In the genomic region with DNA sequence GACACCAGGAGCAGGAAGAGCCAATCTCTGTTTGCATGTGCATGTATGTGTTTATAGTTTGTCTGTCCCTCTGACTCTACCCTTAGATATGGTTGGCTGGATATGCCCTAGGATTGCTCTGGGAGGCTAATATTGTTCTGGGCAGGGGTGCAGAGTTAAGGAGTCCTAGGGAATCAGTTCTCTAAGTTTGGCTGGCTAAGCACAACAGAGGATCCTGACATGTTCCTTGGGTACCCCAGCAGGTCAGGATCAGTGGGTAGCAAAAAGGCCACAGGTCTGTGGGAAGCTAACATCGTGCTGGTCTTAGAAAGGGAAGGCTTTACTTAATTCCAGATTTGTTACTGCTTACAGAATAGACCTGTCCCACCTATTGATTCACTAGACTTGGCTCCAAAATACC, we compare ENCODE assay signal across 15 mouse cellular contexts. TPM values are rescaled to one million over a fixed set of nuclear protein-coding genes. Genes with fewer than 3 reads are reported as not detected.
DNase-seq lines count a peak whose midpoint lies in the region; ATAC-seq and TF ChIP-seq lines count a peak whose summit lies in the region.
"Had no signal": no experiment of that assay in that cellular context is flagged by ENCODE, and none has a peak within 500 bp of the region (broad histone marks: within the 10 kb centered on the region; RNA-seq: fewer than 3 reads in every experiment).

No protein-coding gene starts in this region.

- TF ChIP-seq POLR2A in CH12.LX (IDR thresholded peaks at IDR 0.05; ENCODE audit: low read depth, low read length) = no peak

- peak overlapping the region; percentile 9; the same call in 1 of the 2 replicates for H3K9ac ChIP-seq in forebrain, embryonic 12.5 days
- no peak overlapping the region for H3K9ac ChIP-seq in heart, postnatal 0 days (replicated peaks; ENCODE audit: low read depth, low read length)
- H3K9ac ChIP-seq in CH12.LX (ENCODE audit: insufficient read depth, low read depth) = 0 out of 2 replicates have a peak overlapping the region, but pooled peaks have one; percentile 86
- H3K9ac ChIP-seq in intestine, postnatal 0 days (ENCODE audit: low read depth, low read length) = 0 out of 2 replicates have a peak overlapping the region, but pooled peaks have one; percentile 27
- H3K9ac ChIP-seq in midbrain, embryonic 15.5 days = no peak overlapping the region
- H3K9ac ChIP-seq: embryonic facial prominence, embryonic 15.5 days had no signal

- H3K27ac ChIP-seq in forebrain, embryonic 12.5 days = no peak overlapping the region
- H3K27ac ChIP-seq in forebrain, embryonic 10.5 days = no peak overlapping the region
- 0 out of 2 replicates have a peak overlapping the region, but pooled peaks have one; percentile 26 for H3K27ac ChIP-seq in heart, postnatal 0 days (ENCODE audit: low read depth)
- H3K27ac ChIP-seq in CH12.LX (ENCODE audit: insufficient read depth, low read depth) = no peak overlapping the region
- no peak overlapping the region for H3K27ac ChIP-seq in intestine, postnatal 0 days (ENCODE audit: low read depth, low read length)
- no peak overlapping the region for H3K27ac ChIP-seq in midbrain, embryonic 15.5 days
- H3K27ac ChIP-seq: embryonic facial prominence, embryonic 15.5 days; lung, embryonic 15.5 days had no signal

- no peak for DNase-seq in forebrain, embryonic 10.5 days (ENCODE audit: extremely low spot score, low spot score)
- no peak for DNase-seq in heart, postnatal 0 days (ENCODE audit: low spot score)
- DNase-seq in heart, postnatal 25 days (ENCODE audit: low spot score) = no peak
- DNase-seq in CH12.LX (ENCODE audit: extremely low read depth) = no peak
- DNase-seq in embryo, embryonic 10.5 days (ENCODE audit: low spot score) = no peak
- DNase-seq: B cell, adult 2 months; right cerebral cortex, postnatal 14 days; thymus, adult 2 months had no signal

- intact Hi-C loops in heart, postnatal 25 days (cut with DNase I) = loop anchor here (2.0 to 5.0 kb wide), 2 partner anchors 59 to 167 kb away; partner anchors contain the start of gene Dnajc5

- dilution Hi-C loops in CH12.LX (cut with MboI; ENCODE audit: extremely low pct_ligation_motif_present, extremely low pct_unique_long_range_greater_than_20kb, low sequenced_read_pairs) = no loop called here

- in situ Hi-C loops in CH12.LX (cut with MboI; ENCODE audit: low pct_ligation_motif_present, low pct_unique_long_range_greater_than_20kb, low sequenced_read_pairs) = loop anchor here (5.0 kb wide), 1 partner anchor 187 kb away; no protein-coding TSS in a partner anchor

- no peaks in the 10 kb centered on the region for H3K9me3 ChIP-seq in forebrain, embryonic 12.5 days
- no peaks in the 10 kb centered on the region for H3K9me3 ChIP-seq in forebrain, embryonic 10.5 days
- H3K9me3 ChIP-seq in heart, postnatal 0 days (replicated peaks; ENCODE audit: control insufficient read depth, low read length) = no peaks in the 10 kb centered on the region
- H3K9me3 ChIP-seq in CH12.LX (replicated peaks; ENCODE audit: low read length) = no peaks in the 10 kb centered on the region
- no peaks in the 10 kb centered on the region for H3K9me3 ChIP-seq in intestine, postnatal 0 days (ENCODE audit: control insufficient read depth)
- H3K9me3 ChIP-seq in midbrain, embryonic 15.5 days = no peaks in the 10 kb centered on the region
- H3K9me3 ChIP-seq: embryonic facial prominence, embryonic 15.5 days; G1E; lung, embryonic 15.5 days had no signal

- 96% methylated on average over 1 of the region's 1 CpGs for WGBS in forebrain, embryonic 12.5 days
- 93% methylated on average over 1 of the region's 1 CpGs for WGBS in forebrain, embryonic 10.5 days
- WGBS in heart, postnatal 0 days = 96% methylated on average over 1 of the region's 1 CpGs
- WGBS in intestine, postnatal 0 days = 79% methylated on average over 1 of the region's 1 CpGs
- WGBS in midbrain, embryonic 15.5 days = 97% methylated on average over 1 of the region's 1 CpGs

- H3K4me1 ChIP-seq in forebrain, embryonic 12.5 days = peaks cover 11% of the 10 kb centered on the region
- H3K4me1 ChIP-seq in forebrain, embryonic 10.5 days = peaks cover 31% of the 10 kb centered on the region
- peaks cover 33% of the 10 kb centered on the region for H3K4me1 ChIP-seq in heart, postnatal 0 days (ENCODE audit: control insufficient read depth, insufficient read depth)
- H3K4me1 ChIP-seq in CH12.LX (ENCODE audit: control insufficient read depth in 1 of 2, insufficient read depth in 2 of 2) = peaks cover 3 to 25% of the 10 kb centered on the region in 2 experiments; a peak in 2 of 4 replicates
- peaks cover 13% of the 10 kb centered on the region; the same call in 1 of the 2 replicates for H3K4me1 ChIP-seq in intestine, postnatal 0 days (replicated peaks; ENCODE audit: control insufficient read depth, insufficient read depth, low read length)
- H3K4me1 ChIP-seq in midbrain, embryonic 15.5 days = peaks cover 46% of the 10 kb centered on the region

- H3K36me3 ChIP-seq in forebrain, embryonic 12.5 days (replicated peaks) = peaks cover 19% of the 10 kb centered on the region
- H3K36me3 ChIP-seq in forebrain, embryonic 10.5 days (replicated peaks) = peaks cover 18% of the 10 kb centered on the region
- peaks cover 14% of the 10 kb centered on the region for H3K36me3 ChIP-seq in heart, postnatal 0 days (replicated peaks; ENCODE audit: control insufficient read depth, insufficient read depth, low read length)
- H3K36me3 ChIP-seq in CH12.LX (replicated peaks in 1 of 2; ENCODE audit: control insufficient read depth in 1 of 2, insufficient read depth in 1 of 2, low read length in 1 of 2) = peaks cover 11 to 52% of the 10 kb centered on the region in 2 experiments
- H3K36me3 ChIP-seq in intestine, postnatal 0 days (ENCODE audit: control insufficient read depth, insufficient read depth) = peaks cover 9% of the 10 kb centered on the region
- peaks cover 15% of the 10 kb centered on the region for H3K36me3 ChIP-seq in midbrain, embryonic 15.5 days (replicated peaks)

- no peaks in the 10 kb centered on the region for H3K27me3 ChIP-seq in forebrain, embryonic 12.5 days
- H3K27me3 ChIP-seq in forebrain, embryonic 10.5 days (ENCODE audit: poor library complexity, severe bottlenecking) = no peaks in the 10 kb centered on the region
- H3K27me3 ChIP-seq in heart, postnatal 0 days (ENCODE audit: control insufficient read depth, insufficient read depth, low read length) = no peaks in the 10 kb centered on the region
- H3K27me3 ChIP-seq in CH12.LX (replicated peaks) = no peaks in the 10 kb centered on the region
- H3K27me3 ChIP-seq in intestine, postnatal 0 days (replicated peaks; ENCODE audit: control insufficient read depth, insufficient read depth, low read length) = no peaks in the 10 kb centered on the region
- no peaks in the 10 kb centered on the region for H3K27me3 ChIP-seq in midbrain, embryonic 15.5 days (replicated peaks)
- H3K27me3 ChIP-seq: embryonic facial prominence, embryonic 15.5 days; lung, embryonic 15.5 days had no signal

- peaks cover 4% of the 10 kb centered on the region; the same call in 1 of the 2 replicates for H3K79me2 ChIP-seq in CH12.LX (replicated peaks; ENCODE audit: control insufficient read depth, extremely low read depth, insufficient read depth, poor library complexity, severe bottlenecking)

- no peak for ATAC-seq in forebrain, embryonic 12.5 days (ENCODE audit: low FRiP score)
- ATAC-seq in heart, postnatal 0 days (ENCODE audit: insufficient read depth, low read depth) = no peak
- ATAC-seq in intestine, postnatal 0 days = no peak
- no peak for ATAC-seq in midbrain, embryonic 15.5 days (replicated peaks)
- ATAC-seq: forebrain, embryonic 16.5 days had no signal

- no peak overlapping the region for H3K4me3 ChIP-seq in forebrain, embryonic 12.5 days (replicated peaks)
- H3K4me3 ChIP-seq in forebrain, embryonic 10.5 days = no peak overlapping the region
- H3K4me3 ChIP-seq in heart, postnatal 0 days (ENCODE audit: low read depth, low read length) = no peak overlapping the region
- H3K4me3 ChIP-seq in CH12.LX (replicated peaks in 1 of 3; ENCODE audit: low read depth in 2 of 3, low read length in 2 of 3, poor library complexity in 1 of 3) = no peak overlapping the region
- H3K4me3 ChIP-seq in intestine, postnatal 0 days (ENCODE audit: low read depth, low read length) = no peak overlapping the region
- H3K4me3 ChIP-seq in midbrain, embryonic 15.5 days = no peak overlapping the region

- TF ChIP-seq CTCF in heart, postnatal 0 days (IDR thresholded peaks at IDR 0.05; ENCODE audit: low read depth) = no peak
- TF ChIP-seq CTCF in CH12.LX (conservative IDR thresholded peaks at IDR 0.05 in 1 of 2, IDR thresholded peaks at IDR 0.05 in 1 of 2; ENCODE audit: low read depth in 2 of 2, low read length in 2 of 2) = no peak
- no peak for TF ChIP-seq CTCF in intestine, postnatal 0 days (IDR thresholded peaks at IDR 0.05; ENCODE audit: low read depth)

- no peak for TF ChIP-seq EP300 in heart, postnatal 0 days (IDR thresholded peaks at IDR 0.05; ENCODE audit: low read depth)
- TF ChIP-seq EP300 in CH12.LX (IDR thresholded peaks at IDR 0.05; ENCODE audit: low read length) = no peak

- no peak for TF ChIP-seq RAD21 in CH12.LX (IDR thresholded peaks at IDR 0.05; ENCODE audit: low read depth, low read length)

- no peak overlapping the region for H3K4me2 ChIP-seq in forebrain, embryonic 12.5 days
- no peak overlapping the region for H3K4me2 ChIP-seq in heart, postnatal 0 days (ENCODE audit: low read depth, low read length)
- H3K4me2 ChIP-seq in CH12.LX (ENCODE audit: insufficient read depth, low read depth, poor library complexity, severe bottlenecking) = no peak overlapping the region
- H3K4me2 ChIP-seq in intestine, postnatal 0 days (replicated peaks; ENCODE audit: low read depth) = peak overlapping the region; percentile 90
- H3K4me2 ChIP-seq in midbrain, embryonic 15.5 days = no peak overlapping the region

RNA-seq across cellular contexts. Expression of gene Uckl1, which starts 5.0 kb away (rescaled TPM):
- polyA plus RNA-seq in forebrain, embryonic 12.5 days (2016; fragmentation: Nextera tagmentation; extraction: Ambion mirVana) = 50.7 and 50.8 TPM in 2 replicates
- 40.7 and 41.3 TPM in 2 replicates for polyA plus RNA-seq in forebrain, embryonic 10.5 days (2016; fragmentation: Nextera tagmentation; extraction: Ambion mirVana)
- total RNA-seq in heart, postnatal 0 days (2014; rRNA removed; ENCODE audit: low replicate concordance) = 80.0 and 156 TPM in 2 replicates
- polyA plus RNA-seq in heart, postnatal 0 days (2015; fragmentation: Nextera tagmentation; extraction: Ambion mirVana) = 59.3 and 61.5 TPM in 2 replicates
- 10 to 100 TPM; 39.0 to 46.7 TPM for total RNA-seq in heart, postnatal 25 days (2021)
- 20.3 and 31.9 TPM in 2 replicates for total RNA-seq in CH12.LX (2012; rRNA removed)
- total RNA-seq in CH12.LX (2014; rRNA removed) = 18.6 and 18.7 TPM in 2 replicates
- polyA plus RNA-seq in CH12.LX (2012; ENCODE audit: insufficient read length, low read depth) = 16.0 and 18.0 TPM in 2 replicates
- 49.4 and 60.2 TPM in 2 replicates for polyA plus RNA-seq in intestine, postnatal 0 days (2015; fragmentation: Nextera tagmentation; extraction: Ambion mirVana)
- polyA plus RNA-seq in midbrain, embryonic 15.5 days (2015; fragmentation: Nextera tagmentation; extraction: Ambion mirVana) = 77.2 and 81.8 TPM in 2 replicates

RNA-seq across cellular contexts. Expression of gene Prpf6, which starts 12.0 kb away (rescaled TPM):
- 75.6 and 76.9 TPM in 2 replicates for polyA plus RNA-seq in forebrain, embryonic 12.5 days (2016; fragmentation: Nextera tagmentation; extraction: Ambion mirVana)
- polyA plus RNA-seq in forebrain, embryonic 10.5 days (2016; fragmentation: Nextera tagmentation; extraction: Ambion mirVana) = 78.5 and 86.9 TPM in 2 replicates
- total RNA-seq in heart, postnatal 0 days (2014; rRNA removed; ENCODE audit: low replicate concordance) = 18.5 and 23.4 TPM in 2 replicates
- polyA plus RNA-seq in heart, postnatal 0 days (2015; fragmentation: Nextera tagmentation; extraction: Ambion mirVana) = 30.7 and 31.8 TPM in 2 replicates
- total RNA-seq in heart, postnatal 25 days (2021) = 10 to 100 TPM; 29.2 to 32.7 TPM
- 48.1 and 52.7 TPM in 2 replicates for total RNA-seq in CH12.LX (2012; rRNA removed)
- 28.3 and 28.8 TPM in 2 replicates for total RNA-seq in CH12.LX (2014; rRNA removed)
- 53.8 and 62.4 TPM in 2 replicates for polyA plus RNA-seq in CH12.LX (2012; ENCODE audit: insufficient read length, low read depth)
- polyA plus RNA-seq in intestine, postnatal 0 days (2015; fragmentation: Nextera tagmentation; extraction: Ambion mirVana) = 30.6 and 33.9 TPM in 2 replicates
- 68.4 and 69.0 TPM in 2 replicates for polyA plus RNA-seq in midbrain, embryonic 15.5 days (2015; fragmentation: Nextera tagmentation; extraction: Ambion mirVana)

RNA-seq across cellular contexts. Expression of gene Zfp512b, which starts 12.9 kb away (rescaled TPM):
- polyA plus RNA-seq in forebrain, embryonic 12.5 days (2016; fragmentation: Nextera tagmentation; extraction: Ambion mirVana) = 70.9 and 74.5 TPM in 2 replicates
- polyA plus RNA-seq in forebrain, embryonic 10.5 days (2016; fragmentation: Nextera tagmentation; extraction: Ambion mirVana) = 42.2 and 44.0 TPM in 2 replicates
- 14.5 and 17.6 TPM in 2 replicates for total RNA-seq in heart, postnatal 0 days (2014; rRNA removed; ENCODE audit: low replicate concordance)
- 13.3 and 16.2 TPM in 2 replicates for polyA plus RNA-seq in heart, postnatal 0 days (2015; fragmentation: Nextera tagmentation; extraction: Ambion mirVana)
- total RNA-seq in heart, postnatal 25 days (2021) = 10 to 100 TPM; 18.3 to 18.7 TPM
- total RNA-seq in CH12.LX (2012; rRNA removed) (16.6 and 18.1 TPM in 2 replicates), CH12.LX (2014; rRNA removed) (11.0 TPM in 2 replicates)
- polyA plus RNA-seq in CH12.LX (2012; ENCODE audit: insufficient read length, low read depth) = 26.8 and 27.1 TPM in 2 replicates
- polyA plus RNA-seq in intestine, postnatal 0 days (2015; fragmentation: Nextera tagmentation; extraction: Ambion mirVana) = 13.0 and 16.2 TPM in 2 replicates
- 97.1 and 111 TPM in 2 replicates for polyA plus RNA-seq in midbrain, embryonic 15.5 days (2015; fragmentation: Nextera tagmentation; extraction: Ambion mirVana)

RNA-seq across cellular contexts. Expression of gene Samd10, which starts 19.3 kb away (rescaled TPM):
- polyA plus RNA-seq in forebrain, embryonic 12.5 days (2016; fragmentation: Nextera tagmentation; extraction: Ambion mirVana) = 71.3 and 73.8 TPM in 2 replicates
- 31.0 and 31.6 TPM in 2 replicates for polyA plus RNA-seq in forebrain, embryonic 10.5 days (2016; fragmentation: Nextera tagmentation; extraction: Ambion mirVana)
- total RNA-seq in heart, postnatal 0 days (2014; rRNA removed; ENCODE audit: low replicate concordance) = 3.6 and 8.0 TPM in 2 replicates
- polyA plus RNA-seq in heart, postnatal 0 days (2015; fragmentation: Nextera tagmentation; extraction: Ambion mirVana) = 6.9 and 7.7 TPM in 2 replicates
- total RNA-seq in heart, postnatal 25 days (2021) = 1 to 10 TPM; 1.2 to 1.4 TPM
- total RNA-seq in CH12.LX (2012; rRNA removed) (2.7 and 3.8 TPM in 2 replicates), CH12.LX (2014; rRNA removed) (0.32 TPM in 1 of 2 replicates, not detected in the other)
- 0.38 and 0.66 TPM in 2 replicates for polyA plus RNA-seq in CH12.LX (2012; ENCODE audit: insufficient read length, low read depth)
- polyA plus RNA-seq in intestine, postnatal 0 days (2015; fragmentation: Nextera tagmentation; extraction: Ambion mirVana) = 18.5 and 18.8 TPM in 2 replicates
- polyA plus RNA-seq in midbrain, embryonic 15.5 days (2015; fragmentation: Nextera tagmentation; extraction: Ambion mirVana) = 232 and 239 TPM in 2 replicates

RNA-seq across cellular contexts. Expression of gene Dnajc5, which starts 59.4 kb away (rescaled TPM):
- 129 and 134 TPM in 2 replicates for polyA plus RNA-seq in forebrain, embryonic 12.5 days (2016; fragmentation: Nextera tagmentation; extraction: Ambion mirVana)
- 92.3 and 92.4 TPM in 2 replicates for polyA plus RNA-seq in forebrain, embryonic 10.5 days (2016; fragmentation: Nextera tagmentation; extraction: Ambion mirVana)
- 146 and 190 TPM in 2 replicates for total RNA-seq in heart, postnatal 0 days (2014; rRNA removed; ENCODE audit: low replicate concordance)
- polyA plus RNA-seq in heart, postnatal 0 days (2015; fragmentation: Nextera tagmentation; extraction: Ambion mirVana) = 60.0 and 72.6 TPM in 2 replicates
- 10 to 100 TPM; 65.4 to 67.8 TPM for total RNA-seq in heart, postnatal 25 days (2021)
- total RNA-seq in CH12.LX (2012; rRNA removed) (54.5 and 57.6 TPM in 2 replicates), CH12.LX (2014; rRNA removed) (45.5 and 51.1 TPM in 2 replicates)
- polyA plus RNA-seq in CH12.LX (2012; ENCODE audit: insufficient read length, low read depth) = 54.6 and 62.7 TPM in 2 replicates
- 60.4 and 62.9 TPM in 2 replicates for polyA plus RNA-seq in intestine, postnatal 0 days (2015; fragmentation: Nextera tagmentation; extraction: Ambion mirVana)
- polyA plus RNA-seq in midbrain, embryonic 15.5 days (2015; fragmentation: Nextera tagmentation; extraction: Ambion mirVana) = 291 and 297 TPM in 2 replicates

Comparison
In these comparisons a context has a peak if more than half of its experiments do, and no peak if none do; other contexts are left out.
1. H3K9ac ChIP-seq: peak in forebrain, embryonic 12.5 days (single experiment), CH12.LX (single experiment) and intestine, postnatal 0 days (single experiment); none in heart, postnatal 0 days (single experiment) and midbrain, embryonic 15.5 days (single experiment).